Mouse (Mus musculus): ENCODE results near the gene Eif6.

DNA sequence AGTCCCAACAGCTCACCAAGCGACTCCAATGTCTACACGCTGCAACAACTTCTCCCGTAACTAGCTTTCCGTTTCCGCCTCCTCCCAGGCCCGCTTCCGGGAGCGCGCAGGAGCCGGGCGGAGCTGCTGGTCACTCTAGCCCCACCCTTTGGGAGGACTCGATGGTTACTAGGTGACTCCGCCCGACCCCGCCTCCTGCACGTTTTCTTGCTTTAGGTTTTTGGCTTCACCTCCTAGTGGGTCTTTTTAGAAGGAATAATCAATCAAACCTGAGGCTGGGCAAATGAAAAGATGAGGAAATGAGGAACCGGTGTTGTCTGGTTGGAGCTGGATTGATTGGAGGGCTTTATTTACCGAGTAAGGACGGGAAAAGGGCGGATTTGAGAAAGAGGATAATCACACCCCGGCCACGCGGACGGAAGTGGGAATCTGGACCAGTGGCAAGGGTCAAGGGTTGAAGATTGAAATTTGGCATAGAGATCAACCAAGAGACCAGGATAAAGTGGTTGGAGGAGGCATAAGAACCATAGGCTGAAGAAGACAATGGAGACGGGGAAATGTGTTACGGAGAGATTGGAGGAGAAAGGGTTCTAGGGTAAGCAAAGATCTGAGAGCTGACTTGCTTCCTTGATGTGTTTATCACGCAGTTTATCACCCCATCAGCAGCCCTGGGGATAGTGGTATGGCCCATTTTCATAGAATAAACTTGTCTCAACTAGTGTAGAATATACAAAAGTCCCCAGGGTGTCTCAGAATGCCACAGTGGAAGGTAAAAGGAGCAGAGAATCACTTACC, at the start of gene Eif6:
- TF ChIP-seq CTCF (IDR thresholded peaks at IDR 0.05; ENCODE audit: insufficient read depth, low read length): no peak
- peak; percentile 80; the same call in 1 of the 2 replicates for TF ChIP-seq POLR2A (IDR thresholded peaks at IDR 0.05; ENCODE audit: borderline replicate concordance, extremely low read depth, low read depth, low read length)

Data from lung, adult 2 months (tissue).